Mouse (Mus musculus) hindbrain, embryonic 16.5 days (tissue): ENCODE results near the gene Zbed4. TPM values are rescaled to one million over a fixed set of nuclear protein-coding genes. Genes with fewer than 3 reads are reported as not detected.
"Not testable (repeated sequence)": the region's sequence is repeated elsewhere in the genome, so short reads cannot be mapped to it uniquely, and the experiment has no call there.

Source experiments
- ATAC-seq: fragments of 200-750 bp; cut with Nextera tagmentation; 2 replicates; pipeline ENCODE4 v1.8.0; 2017; ENCODE audit warnings: moderate TSS enrichment, moderate library complexity
- H3K27ac ChIP-seq: fragments of 300-500 bp; sonication (generic); 2 replicates; pipeline ENCODE4 v1.5.1; 2014; ENCODE audit warnings: low read depth, mild to moderate bottlenecking, control low read depth, low read length, moderate library complexity
- H3K27me3 ChIP-seq: fragments of 300-500 bp; sonication (generic); replicated peaks from 2 replicates; pipeline ENCODE4 v1.6.1; 2014; ENCODE audit warnings: low read length; ENCODE audit not compliant: control insufficient read depth, insufficient read depth
- H3K36me3 ChIP-seq: fragments of 300-500 bp; sonication (generic); 2 replicates; pipeline ENCODE4 v1.6.1; 2014; ENCODE audit warnings: mild to moderate bottlenecking, low read length, moderate library complexity, mixed read lengths; ENCODE audit not compliant: control insufficient read depth, insufficient read depth
- H3K4me1 ChIP-seq: fragments of 300-500 bp; sonication (generic); 2 replicates; pipeline ENCODE4 v1.6.1; 2014; ENCODE audit warnings: low read depth, low read length; ENCODE audit not compliant: control insufficient read depth, insufficient read depth
- H3K4me2 ChIP-seq: fragments of 300-500 bp; sonication (generic); 2 replicates; pipeline ENCODE4 v1.6.1; 2014; ENCODE audit warnings: mild to moderate bottlenecking, low read length, control low read depth, moderate library complexity
- H3K4me3 ChIP-seq: fragments of 300-500 bp; sonication (generic); 2 replicates; pipeline ENCODE4 v1.5.1; 2014; ENCODE audit warnings: mild to moderate bottlenecking, low read length, control low read depth, moderate library complexity
- H3K9ac ChIP-seq: fragments of 300-500 bp; sonication (generic); 2 replicates; pipeline ENCODE4 v1.6.1; 2014; ENCODE audit warnings: low read depth, mild to moderate bottlenecking, control low read depth, low read length, moderate library complexity
- H3K9me3 ChIP-seq: fragments of 300-500 bp; sonication (generic); 2 replicates; pipeline ENCODE4 v1.6.1; 2014; ENCODE audit warnings: mild to moderate bottlenecking, low read length, moderate library complexity; ENCODE audit not compliant: control insufficient read depth
- WGBS: fragments of 180-500 bp; shearing (Covaris S2); extraction: QIAGEN DNeasy Blood & Tissue Kit; methylation state at CpG from one replicate; pipeline ENCODE4 v1.1.7; 2014; 5-methylcytosine and 5-hydroxymethylcytosine counted together
- polyA plus RNA-seq: library from polyadenylated mRNA; unstranded; fragments of >200 nt; fragmentation: Nextera tagmentation; extraction: Ambion mirVana; gene quantifications from 2 replicates; pipeline ENCODE4 v1.2.1, GENCODE M21; 2015

The Zbed4 gene
- polyA plus RNA-seq, 1 experiment from 2014 or later: 9.9 TPM

GRCm38 (mm10) chr15:88733041-88733751 is 18.3 kb upstream of the Zbed4 start:
- WGBS: under 1% methylated on average over 73 of the region's 86 CpGs

GRCm38 (mm10) chr15:88733834-88734571 is 17.5 kb upstream of the Zbed4 start, which contains the start of gene Brd1:
Brd1 (minus strand) TSS chr15:88734233.
- Histone ChIP-seq H3K9ac (peak within 1 kb of the TSS; percentile 98), H3K27ac (peak within 1 kb of the TSS; percentile 91), H3K9me3 (no peaks in the 10 kb centered on the region), H3K4me1 (peaks cover 21% of the 10 kb centered on the region), H3K27me3 (no peaks in the 10 kb centered on the region), H3K4me3 (peak within 1 kb of the TSS; percentile 98), H3K36me3 (peaks cover 8% of the 10 kb centered on the region), H3K4me2 (peak within 1 kb of the TSS; percentile 77)
- under 1% methylated on average over 83 of the region's 103 CpGs for WGBS
- ATAC-seq: peak; percentile 91

More at GRCm38 (mm10) chr15:88733041-88733751, 18.3 kb upstream of the Zbed4 start:
- Histone ChIP-seq H3K9me3 (no peaks in the 10 kb centered on the region), H3K4me3 (peak overlapping the region; percentile 98), H3K4me1 (peaks cover 21% of the 10 kb centered on the region), H3K27ac (peak overlapping the region; percentile 91), H3K4me2 (peak overlapping the region; percentile 77), H3K9ac (peak overlapping the region; percentile 98), H3K36me3 (peaks cover 13% of the 10 kb centered on the region), H3K27me3 (no peaks in the 10 kb centered on the region)
- ATAC-seq: peak; percentile 60; the same call in 1 of the 2 replicates

GRCm38 (mm10) chr15:88736166-88736565 is 15.3 kb upstream of the Zbed4 start:
- Histone ChIP-seq H3K27me3 (no peaks in the 10 kb centered on the region), H3K9ac (no peak overlapping the region), H3K4me3 (no peak overlapping the region), H3K27ac (no peak overlapping the region), H3K36me3 (no peaks in the 10 kb centered on the region), H3K4me1 (peaks cover 17% of the 10 kb centered on the region), H3K9me3 (no peaks in the 10 kb centered on the region), H3K4me2 (no peak overlapping the region)
- no peak for ATAC-seq
- WGBS: 67% methylated on average over 4 of the region's 4 CpGs

- Histone ChIP-seq H3K4me1 (peaks cover 2% of the 10 kb centered on the region; the same call in 1 of the 2 replicates), H3K9me3 (no peaks in the 10 kb centered on the region), H3K27me3 (no peaks in the 10 kb centered on the region), H3K36me3 (no peaks in the 10 kb centered on the region), H3K27ac (no peak overlapping the region), H3K9ac (no peak overlapping the region), H3K4me3 (no peak overlapping the region), H3K4me2 (no peak overlapping the region)
- WGBS: 53% methylated on average over 2 of the region's 2 CpGs
- no peak for ATAC-seq
Measured at GRCm38 (mm10) chr15:88738466-88738865, 13.0 kb upstream of the Zbed4 start.

- H3K4me2 ChIP-seq: no peak overlapping the region
- no peaks in the 10 kb centered on the region for H3K27me3 ChIP-seq
- H3K4me3 ChIP-seq: no peak overlapping the region
- ATAC-seq: no peak
- no peaks in the 10 kb centered on the region for H3K36me3 ChIP-seq
- no peak overlapping the region for H3K9ac ChIP-seq
- no peaks in the 10 kb centered on the region for H3K9me3 ChIP-seq
- no peak overlapping the region for H3K27ac ChIP-seq
- WGBS: 48% methylated on average over 6 of the region's 6 CpGs
- H3K4me1 ChIP-seq: peaks cover 2% of the 10 kb centered on the region; the same call in 1 of the 2 replicates
Measured at GRCm38 (mm10) chr15:88741366-88741765, 10.1 kb upstream of the Zbed4 start.

- not testable (repeated sequence) for H3K4me1 ChIP-seq, H3K9ac ChIP-seq, H3K4me3 ChIP-seq, H3K27me3 ChIP-seq, H3K4me2 ChIP-seq, H3K36me3 ChIP-seq, ATAC-seq, H3K27ac ChIP-seq, H3K9me3 ChIP-seq
- WGBS: 87% methylated on average over 5 of the region's 5 CpGs
Measured at GRCm38 (mm10) chr15:88743371-88743770, 8.1 kb upstream of the Zbed4 start.

GRCm38 (mm10) chr15:88745347-88745746 is 6.1 kb upstream of the Zbed4 start:
- WGBS: 92% methylated on average over 3 of the region's 3 CpGs
- Histone ChIP-seq H3K27me3 (no peaks in the 10 kb centered on the region), H3K9ac (no peak overlapping the region), H3K27ac (no peak overlapping the region), H3K4me1 (0 out of 2 replicates have a peak, but pooled peaks cover under 1% of the 10 kb centered on the region), H3K4me2 (no peak overlapping the region), H3K4me3 (no peak overlapping the region), H3K36me3 (no peaks in the 10 kb centered on the region), H3K9me3 (no peaks in the 10 kb centered on the region)
- ATAC-seq: no peak

- no peak for ATAC-seq
- WGBS: 61% methylated on average over 3 of the region's 3 CpGs
- no peaks in the 10 kb centered on the region for H3K9me3 ChIP-seq
- no peaks in the 10 kb centered on the region for H3K36me3 ChIP-seq
- H3K4me2 ChIP-seq: no peak overlapping the region
- no peak overlapping the region for H3K4me3 ChIP-seq
- no peak overlapping the region for H3K9ac ChIP-seq
- H3K4me1 ChIP-seq: peaks cover 4% of the 10 kb centered on the region; the same call in 1 of the 2 replicates
- H3K27ac ChIP-seq: no peak overlapping the region
- no peaks in the 10 kb centered on the region for H3K27me3 ChIP-seq
Measured at GRCm38 (mm10) chr15:88745926-88746325, 5.5 kb upstream of the Zbed4 start.

GRCm38 (mm10) chr15:88749617-88750016 is 1.8 kb upstream of the Zbed4 start:
- H3K27me3 ChIP-seq, H3K9me3 ChIP-seq, H3K4me3 ChIP-seq, ATAC-seq, H3K27ac ChIP-seq, H3K4me2 ChIP-seq, H3K36me3 ChIP-seq, H3K9ac ChIP-seq: not testable (repeated sequence)
- WGBS: 99% methylated on average over 8 of the region's 8 CpGs
- H3K4me1 ChIP-seq: peaks cover 15% of the 10 kb centered on the region
